Mouse (Mus musculus) heart, postnatal 0 days (tissue): ENCODE results near the gene Itk.

Experiments used
- CTCF ChIP-seq: IDR thresholded peaks from 2 replicates; pipeline ENCODE4 v1.5.1; 2016; ENCODE audit warnings: antibody characterized with exemption, control low read depth, low read depth
- EP300 ChIP-seq: IDR thresholded peaks from 2 replicates; pipeline ENCODE4 v1.6.1; 2016; ENCODE audit warnings: antibody characterized with exemption, low read depth

DNA sequence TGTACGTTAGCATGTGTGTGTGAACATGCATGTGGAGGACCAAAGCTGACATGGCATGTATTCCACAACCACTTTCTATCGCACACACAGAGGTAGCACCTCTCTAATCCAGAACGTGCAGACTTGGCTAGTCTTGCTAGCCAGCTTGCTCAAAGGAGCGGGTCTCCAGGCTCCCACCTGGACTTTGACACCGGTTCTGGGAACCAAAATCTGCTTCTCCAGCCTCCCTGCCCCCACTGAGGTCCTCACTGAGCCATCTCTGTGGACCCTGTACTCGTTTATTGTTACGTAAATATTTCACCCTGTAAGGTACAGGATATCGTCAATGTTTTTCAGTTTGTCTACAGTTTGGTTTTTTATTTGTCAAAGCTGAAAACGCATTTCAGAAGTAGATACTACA lies 86.8 kb downstream of the Itk start:
- TF ChIP-seq CTCF, result no peak
- no peak for TF ChIP-seq EP300
